Mouse (Mus musculus): Measurements from ENCODE around the gene Slc7a1. TPM values are rescaled to one million over a fixed set of nuclear protein-coding genes. Genes with fewer than 3 reads are reported as not detected.

The Slc7a1 gene
- total RNA-seq (2021) = 10 to 100 TPM; 47.5 to 48.2 TPM
- long read RNA-seq, experiment 1, partial matches to known transcripts = 0 of 6 reads
- long read RNA-seq, experiment 1, other reads (novel, unspliced or antisense) = 5 of 6 reads
- long read RNA-seq, experiment 2, partial matches to known transcripts = 0 of 10 reads
- long read RNA-seq, experiment 2, other reads (novel, unspliced or antisense) = 9 of 10 reads

GRCm38 (mm10) chr5:148399660-148400443 is at the start of gene Slc7a1:
Gene Slc7a1 (minus strand): TSS chr5:148399904.
- peak; percentile 81 to 87 for DNase-seq (ENCODE audit: low spot score in 2 of 2)

- DNase-seq (ENCODE audit: low spot score in 2 of 2) = no peak
Measured at GRCm38 (mm10) chr5:148444974-148445373, 45.3 kb upstream of the Slc7a1 start.

GRCm38 (mm10) chr5:148443734-148444133 is 44.0 kb upstream of the Slc7a1 start:
- no peak for DNase-seq (ENCODE audit: low spot score in 2 of 2)

GRCm38 (mm10) chr5:148435660-148436059 is 36.0 kb upstream of the Slc7a1 start:
- no peak for DNase-seq (ENCODE audit: low spot score in 2 of 2)

GRCm38 (mm10) chr5:148432121-148432520 is 32.4 kb upstream of the Slc7a1 start:
- no peak for DNase-seq (ENCODE audit: low spot score in 2 of 2)

GRCm38 (mm10) chr5:148428846-148429245 is 29.1 kb upstream of the Slc7a1 start:
- DNase-seq (ENCODE audit: low spot score in 2 of 2) = no peak

- DNase-seq (ENCODE audit: low spot score in 2 of 2) = no peak
Measured at GRCm38 (mm10) chr5:148425136-148425535, 25.4 kb upstream of the Slc7a1 start.

- no peak for DNase-seq (ENCODE audit: low spot score in 2 of 2)
Measured at GRCm38 (mm10) chr5:148421326-148421725, 21.6 kb upstream of the Slc7a1 start.

GRCm38 (mm10) chr5:148419112-148419526 is 19.4 kb upstream of the Slc7a1 start:
- DNase-seq (ENCODE audit: low spot score in 2 of 2) = no peak

- DNase-seq (ENCODE audit: low spot score in 2 of 2) = no peak
Measured at GRCm38 (mm10) chr5:148418436-148418835, 18.7 kb upstream of the Slc7a1 start.

GRCm38 (mm10) chr5:148417756-148418155 is 18.1 kb upstream of the Slc7a1 start:
- DNase-seq (ENCODE audit: low spot score in 2 of 2) = no peak

GRCm38 (mm10) chr5:148416461-148416860 is 16.8 kb upstream of the Slc7a1 start:
- no peak for DNase-seq (ENCODE audit: low spot score in 2 of 2)

GRCm38 (mm10) chr5:148414233-148414632 is 14.5 kb upstream of the Slc7a1 start:
- DNase-seq (ENCODE audit: low spot score in 2 of 2) = no peak

GRCm38 (mm10) chr5:148412504-148412903 is 12.8 kb upstream of the Slc7a1 start:
- DNase-seq (ENCODE audit: low spot score in 2 of 2) = no peak

GRCm38 (mm10) chr5:148409465-148409864 is 9.8 kb upstream of the Slc7a1 start:
- DNase-seq (ENCODE audit: low spot score in 2 of 2) = no peak

GRCm38 (mm10) chr5:148406913-148407312 is 7.2 kb upstream of the Slc7a1 start:
- DNase-seq (ENCODE audit: low spot score in 2 of 2) = no peak

- DNase-seq (ENCODE audit: low spot score in 2 of 2) = no peak
Measured at GRCm38 (mm10) chr5:148404548-148404947, 4.8 kb upstream of the Slc7a1 start.

- DNase-seq (ENCODE audit: low spot score in 2 of 2) = peak in 1 of 2 experiments; percentile 15
Measured at GRCm38 (mm10) chr5:148402641-148403040, 2.9 kb upstream of the Slc7a1 start.

GRCm38 (mm10) chr5:148398766-148399659 is 691 bp downstream of the Slc7a1 start:
- DNase-seq (ENCODE audit: low spot score in 2 of 2) = peak; percentile 41 to 48

- no peak for DNase-seq (ENCODE audit: low spot score in 2 of 2)
Measured at GRCm38 (mm10) chr5:148398451-148398765, 1.3 kb downstream of the Slc7a1 start.

- DNase-seq (ENCODE audit: low spot score in 2 of 2) = no peak
Measured at GRCm38 (mm10) chr5:148397911-148398310, 1.8 kb downstream of the Slc7a1 start.

- no peak for DNase-seq (ENCODE audit: low spot score in 2 of 2)
Measured at GRCm38 (mm10) chr5:148397418-148397817, 2.3 kb downstream of the Slc7a1 start.
